Mouse (Mus musculus) bone marrow, adult 2 months (tissue): ENCODE results near the gene Golim4.

Source experiments
- CTCF ChIP-seq: fragments of 200-500 bp; IDR thresholded peaks from 2 replicates; pipeline ENCODE4 v1.5.1; 2011; ENCODE audit warnings: low read length, control low read depth; ENCODE audit not compliant: control insufficient read depth, insufficient read depth
- POLR2A ChIP-seq: fragments of 200-500 bp; IDR thresholded peaks from 2 replicates; pipeline ENCODE4 v1.6.1; 2011; ENCODE audit warnings: low read depth, mild to moderate bottlenecking, control low read depth, low read length, borderline replicate concordance; ENCODE audit not compliant: control insufficient read depth

GRCm38 (mm10) chr3:75889323-75889722, 67.4 kb downstream of the Golim4 start:
- TF ChIP-seq CTCF (no peak), POLR2A (no peak)
